Mouse (Mus musculus) small intestine, adult 2 months (tissue): Measurements from ENCODE around the gene Ifna11.

Experiments used
- CTCF ChIP-seq: fragments of 200-500 bp; IDR thresholded peaks from 2 replicates; pipeline ENCODE4 v1.5.1; 2012; ENCODE audit warnings: low read depth, mild to moderate bottlenecking, control low read depth, inconsistent platforms, low read length, moderate library complexity, mixed read lengths; ENCODE audit not compliant: insufficient replicate concordance, insufficient read length; ENCODE audit errors: extremely low read depth
- POLR2A ChIP-seq: fragments of 200-500 bp; IDR thresholded peaks from 2 replicates; pipeline ENCODE4 v1.6.1; 2012; ENCODE audit warnings: low read depth, mild to moderate bottlenecking, control low read depth, inconsistent platforms, low read length, moderate library complexity

DNA sequence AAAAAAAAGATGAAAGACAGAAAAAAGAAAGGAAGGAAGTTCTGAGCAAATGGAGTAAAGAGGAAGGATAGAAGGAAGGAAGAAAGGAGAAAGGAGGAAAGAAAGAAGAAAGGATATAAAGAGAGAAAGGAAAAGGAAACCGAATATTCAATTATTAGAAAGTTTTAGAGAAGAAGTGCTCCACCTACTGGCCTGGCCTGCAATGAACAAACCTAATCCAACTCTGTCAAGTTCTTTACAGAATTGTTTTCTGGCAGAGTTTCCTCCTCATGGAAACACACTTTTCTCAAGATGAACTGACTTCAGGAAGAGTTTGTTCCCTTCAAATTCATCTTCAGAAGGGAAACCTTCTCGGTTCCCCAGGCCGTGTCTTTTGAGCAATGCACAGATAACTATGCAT, 19.1 kb downstream of the Ifna11 start:
- TF ChIP-seq CTCF (no peak), POLR2A (no peak)
